Mouse (Mus musculus) stomach, postnatal 0 days (tissue): ENCODE measurements around the gene Olfr721-ps1.

Source experiments
- CTCF ChIP-seq: IDR thresholded peaks from 2 replicates; pipeline ENCODE4 v1.5.1; 2016; ENCODE audit warnings: antibody characterized with exemption, low read depth, mild to moderate bottlenecking, moderate library complexity
- EP300 ChIP-seq: optimal IDR thresholded peaks from 2 replicates; pipeline ENCODE3; 2016; ENCODE audit warnings: antibody characterized with exemption

DNA sequence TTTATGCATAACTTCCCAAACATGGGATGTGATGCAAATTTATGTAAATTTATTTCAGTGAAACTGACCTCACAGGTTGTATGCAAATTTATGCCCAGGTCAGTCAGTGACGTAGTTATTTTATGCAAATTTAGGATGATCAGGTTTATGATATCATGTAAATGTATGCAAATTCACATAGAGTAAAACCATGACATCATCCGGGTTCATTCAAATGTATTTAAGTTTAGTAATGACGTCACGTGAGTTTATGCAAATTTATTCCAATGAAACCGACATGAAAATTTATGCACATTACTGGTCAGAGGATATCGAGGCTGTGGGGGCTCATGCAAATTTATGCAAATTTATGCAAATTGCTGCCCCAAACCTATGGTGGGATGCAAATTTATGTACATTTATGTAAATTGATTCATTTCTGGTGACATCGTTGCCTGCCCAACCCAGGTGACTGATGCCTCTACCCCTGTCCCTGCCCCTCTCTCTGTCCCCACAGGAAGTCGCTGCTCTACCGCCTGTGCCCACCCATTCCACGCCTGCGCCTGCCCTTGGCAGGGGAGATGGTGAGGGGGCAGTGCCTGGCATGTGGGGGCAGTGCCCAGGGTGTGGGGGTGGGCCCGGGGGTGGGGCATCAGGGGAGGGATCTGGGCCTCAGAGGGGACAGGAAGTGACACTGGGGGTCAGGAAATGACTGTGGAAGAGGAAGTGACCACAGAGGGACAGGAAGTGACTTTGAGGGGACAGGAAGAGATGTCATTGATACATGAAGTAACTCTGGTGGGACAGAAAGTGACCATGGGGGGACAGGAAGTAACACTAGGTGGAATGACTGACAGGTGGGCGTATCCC is 46.4 kb upstream of the Olfr721-ps1 start:
- TF ChIP-seq EP300 (no peak), CTCF (no peak)
